Mouse (Mus musculus) cerebellum, adult 11 months (tissue): Measurements from ENCODE around the gene Olfr1261.

Experiments
- DNase-seq: peaks from one replicate; pipeline ENCODE4 v3.0.0; 2022

Olfr1261 gene

GRCm38 (mm10) chr2:89990921-89991320, at the start of gene Olfr1261:
Olfr1261 (plus strand) TSS chr2:89991221.
- no peak for DNase-seq

GRCm38 (mm10) chr2:89948564-89948963, 42.5 kb upstream of the Olfr1261 start, which contains the start of gene Olfr1259:
Olfr1259 (minus strand) TSS chr2:89948664.
- no peak for DNase-seq

DNA sequence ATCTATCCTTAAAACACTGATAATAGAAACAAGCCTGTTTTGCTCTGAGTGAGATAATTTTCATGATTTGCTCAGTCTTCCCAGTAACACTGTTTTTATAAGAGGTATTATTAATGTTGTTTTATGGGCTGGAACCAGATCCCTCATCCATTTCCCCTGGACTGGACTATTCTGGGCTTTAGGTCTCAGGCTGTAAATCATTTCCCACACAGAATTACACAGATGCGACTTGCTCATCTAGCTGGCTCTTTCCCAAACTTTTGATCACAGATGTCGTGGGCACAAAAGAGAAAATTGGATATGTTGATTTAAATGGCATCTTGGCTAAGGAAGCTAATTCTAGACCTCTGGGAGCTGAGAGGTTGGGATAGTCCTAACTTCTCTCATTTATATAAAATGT, 16.8 kb upstream of the Olfr1261 start, which contains the start of gene Olfr1260:
TSS of gene Olfr1260 (plus strand) at position 157 of the 400 bp plus-strand sequence.
- DNase-seq = no peak

GRCm38 (mm10) chr2:89977709-89978108, 13.3 kb upstream of the Olfr1261 start:
- DNase-seq = no peak

DNA sequence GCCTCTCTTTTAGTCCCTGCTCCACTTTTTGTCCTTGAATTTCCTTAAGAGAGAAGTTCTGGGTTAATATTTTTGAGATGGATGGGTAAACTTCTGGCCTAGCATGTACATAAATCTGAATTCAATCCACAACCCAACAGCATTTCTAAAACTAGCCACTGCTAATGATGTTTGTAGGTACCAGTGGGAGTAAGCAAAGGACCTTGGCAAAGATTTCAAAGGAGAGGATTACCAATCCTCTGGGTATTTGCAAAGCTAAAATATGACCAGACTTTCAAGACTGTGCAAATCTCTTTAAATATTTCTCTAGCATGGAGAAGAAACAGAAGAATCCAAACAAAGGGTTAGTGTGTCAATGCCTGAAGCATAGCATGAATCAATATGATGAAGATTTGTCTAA, 8.8 kb downstream of the Olfr1261 start, which contains the start of gene Olfr1262:
TSS of gene Olfr1262 (plus strand) at position 301 of the 400 bp plus-strand sequence.
- no peak for DNase-seq

DNA sequence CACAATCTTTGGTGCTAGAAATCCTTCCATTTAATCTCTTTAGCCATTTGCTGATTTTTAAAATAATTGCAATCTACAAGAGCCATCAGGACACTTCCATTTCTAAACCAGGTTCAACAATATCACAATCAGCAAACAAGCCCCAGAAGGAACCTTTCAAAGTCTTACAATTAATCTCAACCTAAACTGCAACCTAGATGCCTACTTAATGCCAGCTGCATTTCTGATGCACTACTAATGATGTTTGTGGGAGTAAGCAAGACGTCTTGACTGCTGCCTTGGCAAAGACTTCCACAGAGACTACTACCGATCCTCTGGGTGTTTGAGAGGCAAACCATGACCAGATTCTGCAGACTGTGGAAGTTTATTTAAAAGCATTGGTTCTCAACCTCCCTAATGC, 20.8 kb downstream of the Olfr1261 start, which contains the start of gene Olfr1263:
TSS of gene Olfr1263 (plus strand) at position 301 of the 400 bp plus-strand sequence.
- no peak for DNase-seq

GRCm38 (mm10) chr2:90025477-90025876, 34.5 kb downstream of the Olfr1261 start, which contains the start of gene Olfr1264:
Olfr1264 (minus strand) TSS chr2:90025577.
- DNase-seq = no peak

- no peak for DNase-seq
These were observed 44.0 kb downstream of the Olfr1261 start, which contains the start of gene Olfr1265 for GRCm38 (mm10) chr2:90035037-90035436. Olfr1265 (plus strand) TSS chr2:90035337.
